Mouse (Mus musculus) erythroblast, embryonic 14.5 days (primary cell): ENCODE measurements around the gene Mknk2.

Experiments
- GATA1 ChIP-seq: IDR thresholded peaks from 2 replicates; pipeline ENCODE4 v1.6.1; 2012; ENCODE audit warnings: low read length, inconsistent platforms, mixed read lengths
- TAL1 ChIP-seq: IDR thresholded peaks from 3 replicates; pipeline ENCODE4 v1.6.1; 2012; ENCODE audit warnings: low read length, inconsistent platforms, mixed read lengths

GRCm38 (mm10) chr10:80619465-80620244 is 58.3 kb downstream of the Mknk2 start:
- no peak for TF ChIP-seq GATA1
- TF ChIP-seq TAL1 = no peak
